In the genomic region with DNA sequence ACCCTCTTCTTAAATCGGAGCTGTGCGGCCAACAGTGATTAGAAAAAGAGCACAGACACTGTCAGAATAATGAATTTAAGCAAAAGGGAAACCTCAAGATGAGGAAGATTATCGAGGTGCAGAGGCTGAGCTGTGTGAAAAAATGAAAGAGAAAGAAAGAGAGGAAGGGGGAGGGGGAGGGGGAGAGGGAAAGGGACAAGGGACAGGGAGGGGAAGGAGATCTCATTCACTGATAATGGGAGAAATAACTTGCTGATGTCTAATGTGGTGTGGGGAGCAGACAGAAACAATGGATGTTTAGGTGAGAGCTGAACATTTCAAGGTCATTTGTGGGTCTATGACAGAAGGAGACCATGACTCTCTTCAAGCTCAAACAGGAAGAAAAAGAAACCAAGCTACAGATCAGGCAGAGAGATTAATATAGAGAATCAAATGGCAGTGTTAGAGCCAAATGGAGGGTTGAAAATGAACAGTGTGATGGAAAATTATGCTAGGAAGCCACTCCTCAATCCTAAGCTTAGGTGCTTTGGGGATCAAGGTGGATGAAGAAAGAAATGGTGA, we compare ENCODE assay signal across 13 mouse cellular contexts.
"Had no signal": no experiment of that assay in that cellular context is flagged by ENCODE, and none has a peak within 500 bp of the region (broad histone marks: within the 10 kb centered on the region; RNA-seq: fewer than 3 reads in every experiment).

No protein-coding gene starts in this region.

- H3K4me3 ChIP-seq: layer of hippocampus, adult 2 months; limb, embryonic 13.5 days; midbrain, embryonic 15.5 days; neural tube, embryonic 13.5 days; stomach, embryonic 15.5 days had no signal

- H3K4me1 ChIP-seq: limb, embryonic 13.5 days; midbrain, embryonic 15.5 days; neural tube, embryonic 13.5 days; stomach, embryonic 15.5 days had no signal

- H3K27ac ChIP-seq: layer of hippocampus, adult 2 months; limb, embryonic 13.5 days; liver, embryonic 14.5 days; midbrain, embryonic 15.5 days; neural tube, embryonic 13.5 days; stomach, embryonic 15.5 days had no signal

- H3K36me3 ChIP-seq: limb, embryonic 13.5 days; midbrain, embryonic 15.5 days; neural tube, embryonic 13.5 days; stomach, embryonic 15.5 days had no signal

- ATAC-seq: midbrain, embryonic 15.5 days had no signal

- DNase-seq: kidney, adult 11 months; kidney, postnatal 10 days; kidney, postnatal 4 days; left cerebral cortex, postnatal 4 days; lung, adult 18-20 months; right cerebral cortex, adult 18-20 months; thymus, postnatal 4 days had no signal

- H3K27me3 ChIP-seq: limb, embryonic 13.5 days; midbrain, embryonic 15.5 days; neural tube, embryonic 13.5 days; stomach, embryonic 15.5 days had no signal
